Mouse (Mus musculus) liver, embryonic 14.5 days (tissue): Measurements from ENCODE around the gene Hoxa5.

Experiments
- CTCF ChIP-seq: IDR thresholded peaks from 2 replicates; pipeline ENCODE4 v1.5.1; 2016; ENCODE audit warnings: antibody characterized with exemption, low read depth, control low read depth
- EP300 ChIP-seq: IDR thresholded peaks from 2 replicates; pipeline ENCODE4 v1.6.1; 2016; ENCODE audit warnings: antibody characterized with exemption, low read depth

DNA sequence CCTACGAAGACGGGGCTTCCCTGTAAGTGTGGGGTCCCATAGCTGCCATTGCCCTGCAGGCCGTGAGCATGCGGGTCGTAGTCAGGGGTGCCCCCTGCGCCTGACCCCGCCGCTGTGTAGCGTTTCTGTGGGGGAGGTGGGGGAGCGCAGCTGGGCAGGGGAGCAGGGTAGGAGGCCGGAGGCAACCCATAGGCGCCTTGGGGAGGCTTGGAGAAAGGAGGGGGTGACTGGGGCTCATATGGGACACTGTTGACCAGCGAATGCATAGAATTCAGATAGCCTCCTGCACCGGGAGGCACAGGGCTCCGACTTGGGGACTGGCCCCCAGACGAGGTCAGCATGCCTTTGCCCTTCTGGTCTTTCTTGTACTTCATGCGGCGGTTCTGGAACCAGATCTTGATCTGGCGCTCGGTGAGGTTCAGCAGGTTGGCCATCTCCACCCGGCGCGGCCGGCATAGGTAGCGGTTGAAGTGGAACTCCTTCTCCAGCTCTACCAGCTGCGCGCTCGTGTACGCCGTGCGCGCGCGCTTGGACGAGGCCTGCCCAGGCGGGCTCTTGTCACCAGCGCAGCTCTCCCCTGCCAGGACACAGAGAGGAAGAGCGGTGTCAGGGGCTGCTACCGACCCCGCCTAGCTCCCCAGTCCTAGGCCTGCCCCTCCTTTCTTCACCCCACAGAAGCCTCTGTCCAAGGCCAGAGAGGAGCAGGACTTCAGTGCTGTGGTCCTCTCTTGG lies 34.1 kb downstream of the Hoxa5 start:
- no peak for TF ChIP-seq EP300
- no peak for TF ChIP-seq CTCF
